Mouse (Mus musculus): ENCODE data around the gene Atp8b2.

Atp8b2 gene

GRCm38 (mm10) chr3:89898870-89899510 lies 64.3 kb downstream of the Atp8b2 start:
- DNase-seq: peak; percentile 29 to 65

GRCm38 (mm10) chr3:89898011-89898410 lies 65.3 kb downstream of the Atp8b2 start:
- no peak for DNase-seq

GRCm38 (mm10) chr3:89897204-89897796 lies 66.0 kb downstream of the Atp8b2 start:
- no peak for DNase-seq

GRCm38 (mm10) chr3:89896571-89896970 lies 66.7 kb downstream of the Atp8b2 start:
- no peak for DNase-seq

- no peak for DNase-seq
Measured at GRCm38 (mm10) chr3:89892517-89893106, 70.7 kb downstream of the Atp8b2 start.

GRCm38 (mm10) chr3:89891696-89892095 lies 71.6 kb downstream of the Atp8b2 start:
- DNase-seq: no peak

- DNase-seq: no peak
Measured at GRCm38 (mm10) chr3:89889841-89890430, 73.4 kb downstream of the Atp8b2 start.

Measured in kidney, postnatal 25 days (tissue).